Mouse (Mus musculus) MEL (cell line): ENCODE measurements around the gene Gm20388. TPM values are rescaled to one million over a fixed set of nuclear protein-coding genes. Genes with fewer than 3 reads are reported as not detected.

Source experiments
- DNase-seq: peaks from one replicate; pipeline ENCODE4 v3.0.0; 2011; ENCODE audit warnings: low read depth, low spot score
- H3K27ac ChIP-seq: 2 replicates; pipeline ENCODE4 v1.5.1; 2012; ENCODE audit warnings: low read depth, mild to moderate bottlenecking, control low read depth, low read length, moderate library complexity; ENCODE audit not compliant: control insufficient read depth
- H3K27me3 ChIP-seq, 2 experiments: fragments of 150-350 bp in 1 of 2; sonication (generic) in 1 of 2; 2 replicates each; pipeline ENCODE4 v1.6.1; 2012; ENCODE audit warnings: low read length in 2 of 2, mild to moderate bottlenecking in 2 of 2, improper control_type of control experiment in 1 of 2, moderate library complexity in 1 of 2; ENCODE audit not compliant: insufficient read depth in 2 of 2, control insufficient read depth in 1 of 2
- H3K36me3 ChIP-seq, 2 experiments: 2 replicates each; pipeline ENCODE4 v1.6.1; 2012 to 2014; ENCODE audit warnings: low read length in 2 of 2, improper control_type of control experiment in 1 of 2, inconsistent platforms in 1 of 2, mild to moderate bottlenecking in 1 of 2; ENCODE audit not compliant: insufficient read depth in 2 of 2, control insufficient read depth in 1 of 2
- H3K4me1 ChIP-seq, 2 experiments: fragments of 150-350 bp in 1 of 2; sonication (generic) in 1 of 2; 2 replicates each; pipeline ENCODE4 v1.6.1; 2012; ENCODE audit warnings: low read length in 2 of 2, improper control_type of control experiment in 1 of 2, mild to moderate bottlenecking in 1 of 2; ENCODE audit not compliant: insufficient read depth in 2 of 2, control insufficient read depth in 1 of 2
- H3K4me3 ChIP-seq, 2 experiments: fragments of 150-350 bp in 1 of 2; sonication (generic) in 1 of 2; 2 replicates each; pipeline ENCODE4 v1.5.1; 2012; ENCODE audit warnings: low read depth in 2 of 2, low read length in 2 of 2, mild to moderate bottlenecking in 2 of 2, moderate library complexity in 2 of 2, control low read depth in 1 of 2, improper control_type of control experiment in 1 of 2; ENCODE audit not compliant: control insufficient read depth in 1 of 2, insufficient read depth in 1 of 2
- H3K79me2 ChIP-seq: 2 replicates; pipeline ENCODE4 v1.6.1; 2012; ENCODE audit warnings: mild to moderate bottlenecking, low read length, moderate library complexity; ENCODE audit not compliant: control insufficient read depth, poor library complexity, insufficient read depth
- H3K9ac ChIP-seq: 2 replicates; pipeline ENCODE4 v1.6.1; 2012; ENCODE audit warnings: low read depth, mild to moderate bottlenecking, control low read depth, low read length, moderate library complexity; ENCODE audit not compliant: control insufficient read depth, poor library complexity, severe bottlenecking
- H3K9me3 ChIP-seq: fragments of 150-350 bp; sonication (generic); replicated peaks from 2 replicates; pipeline ENCODE4 v1.6.1; 2012; ENCODE audit warnings: mild to moderate bottlenecking, low read length, improper control_type of control experiment, moderate library complexity; ENCODE audit not compliant: insufficient read depth
- CHD1 ChIP-seq: IDR thresholded peaks from 2 replicates; pipeline ENCODE4 v1.6.1; 2012; ENCODE audit warnings: low read depth, mild to moderate bottlenecking, inconsistent platforms, low read length, improper control_type of control experiment
- CHD2 ChIP-seq: IDR thresholded peaks from 2 replicates; pipeline ENCODE4 v1.6.1; 2011; ENCODE audit warnings: low read length, improper control_type of control experiment
- ELF1 ChIP-seq: IDR thresholded peaks from 2 replicates; pipeline ENCODE4 v1.6.1; 2014; ENCODE audit warnings: low read depth, mild to moderate bottlenecking, inconsistent platforms, low read length, improper control_type of control experiment, moderate library complexity
- EP300 ChIP-seq, 2 experiments: IDR thresholded peaks; 2 replicates each; pipeline ENCODE4 v1.6.1; 2011; ENCODE audit warnings: improper control_type of control experiment in 2 of 2, low read length in 2 of 2, low read depth in 1 of 2, mild to moderate bottlenecking in 1 of 2
- ETS1 ChIP-seq: IDR thresholded peaks from 2 replicates; pipeline ENCODE4 v1.6.1; 2012; ENCODE audit warnings: low read depth, mild to moderate bottlenecking, inconsistent platforms, low read length, improper control_type of control experiment, moderate library complexity
- GABPA ChIP-seq: IDR thresholded peaks from 2 replicates; pipeline ENCODE4 v1.6.1; 2012; ENCODE audit warnings: low read depth, mild to moderate bottlenecking, inconsistent platforms, low read length, improper control_type of control experiment, moderate library complexity
- GATA1 ChIP-seq: IDR thresholded peaks from 2 replicates; pipeline ENCODE4 v1.6.1; 2011; ENCODE audit warnings: low read depth, low read length, improper control_type of control experiment
- HCFC1 ChIP-seq: IDR thresholded peaks from 2 replicates; pipeline ENCODE4 v1.6.1; 2012; ENCODE audit warnings: low read depth, mild to moderate bottlenecking, inconsistent platforms, low read length, improper control_type of control experiment, moderate library complexity
- MAX ChIP-seq: IDR thresholded peaks from 2 replicates; pipeline ENCODE4 v1.6.1; 2011; ENCODE audit warnings: low read length, improper control_type of control experiment
- MXI1 ChIP-seq: IDR thresholded peaks from 2 replicates; pipeline ENCODE4 v1.6.1; 2011; ENCODE audit warnings: mild to moderate bottlenecking, low read depth, low read length, improper control_type of control experiment
- MYB ChIP-seq: IDR thresholded peaks from 2 replicates; pipeline ENCODE4 v1.6.1; 2011; ENCODE audit warnings: mild to moderate bottlenecking, low read depth, low read length, improper control_type of control experiment
- NELFE ChIP-seq: IDR thresholded peaks from 2 replicates; pipeline ENCODE4 v1.6.1; 2011; ENCODE audit warnings: low read depth, low read length, improper control_type of control experiment
- NRF1 ChIP-seq: IDR thresholded peaks from 2 replicates; pipeline ENCODE4 v1.6.1; 2014; ENCODE audit warnings: low read depth, mild to moderate bottlenecking, inconsistent platforms, low read length, improper control_type of control experiment, moderate library complexity; ENCODE audit not compliant: poor library complexity, insufficient read depth, severe bottlenecking
- POLR2A ChIP-seq, 2 experiments: IDR thresholded peaks; 2 replicates each; pipeline ENCODE4 v1.6.1; 2011 to 2012; ENCODE audit warnings: low read length in 2 of 2, mild to moderate bottlenecking in 2 of 2, control low read depth in 1 of 2, improper control_type of control experiment in 1 of 2, low read depth in 1 of 2, moderate library complexity in 1 of 2; ENCODE audit not compliant: control insufficient read depth in 1 of 2, insufficient read depth in 1 of 2, poor library complexity in 1 of 2
- POLR2AphosphoS5 ChIP-seq: IDR thresholded peaks from 2 replicates; pipeline ENCODE4 v1.6.1; 2012; ENCODE audit warnings: low read depth, borderline replicate concordance, mild to moderate bottlenecking, inconsistent platforms, low read length, moderate library complexity, mixed read lengths
- RAD21 ChIP-seq: IDR thresholded peaks from 2 replicates; pipeline ENCODE4 v1.6.1; 2011; ENCODE audit warnings: mild to moderate bottlenecking, low read depth, low read length, improper control_type of control experiment
- RCOR1 ChIP-seq: IDR thresholded peaks from 2 replicates; pipeline ENCODE4 v1.6.1; 2012; ENCODE audit warnings: low read depth, mild to moderate bottlenecking, inconsistent platforms, low read length, improper control_type of control experiment
- SIN3A ChIP-seq: IDR thresholded peaks from 2 replicates; pipeline ENCODE4 v1.6.1; 2012; ENCODE audit warnings: low read length, improper control_type of control experiment, inconsistent platforms
- SMC3 ChIP-seq: IDR thresholded peaks from 2 replicates; pipeline ENCODE4 v1.6.1; 2011; ENCODE audit warnings: low read depth, low read length, improper control_type of control experiment
- TAL1 ChIP-seq: IDR thresholded peaks from 2 replicates; pipeline ENCODE4 v1.6.1; 2012; ENCODE audit warnings: mild to moderate bottlenecking, inconsistent platforms, low read length, moderate library complexity, mixed read lengths
- UBTF ChIP-seq: IDR thresholded peaks from 2 replicates; pipeline ENCODE4 v1.6.1; 2012; ENCODE audit warnings: low read depth, mild to moderate bottlenecking, inconsistent platforms, low read length, improper control_type of control experiment, moderate library complexity, borderline replicate concordance; ENCODE audit not compliant: insufficient read depth
- ZC3H11A ChIP-seq: IDR thresholded peaks from 2 replicates; pipeline ENCODE4 v1.6.1; 2012; ENCODE audit warnings: low read depth, mild to moderate bottlenecking, inconsistent platforms, low read length, improper control_type of control experiment
- ZKSCAN1 ChIP-seq: IDR thresholded peaks from 2 replicates; pipeline ENCODE4 v1.6.1; 2012; ENCODE audit warnings: low read depth, mild to moderate bottlenecking, inconsistent platforms, low read length, improper control_type of control experiment, moderate library complexity
- ZMIZ1 ChIP-seq: IDR thresholded peaks from 2 replicates; pipeline ENCODE4 v1.6.1; 2012; ENCODE audit warnings: low read depth, mild to moderate bottlenecking, inconsistent platforms, low read length, improper control_type of control experiment, moderate library complexity
- polyA plus RNA-seq, 2 experiments: library from polyadenylated mRNA; stranded (reverse) in 1 of 2; unstranded in 1 of 2; fragments of >175 nt in 1 of 2; fragments of >200 nt in 1 of 2; gene quantifications; 2 replicates each; pipeline versions ENCODE4 v1.2.1 to v1.2.4; 2012; ENCODE audit warnings: low replicate concordance in 2 of 2, low read depth in 1 of 2; ENCODE audit not compliant: insufficient read length in 2 of 2, insufficient read depth in 1 of 2, missing spikeins in 1 of 2
- total RNA-seq: library from RNA; depleted of rRNA; stranded (reverse); fragments of 300-350 nt; gene quantifications from 2 replicates; pipeline ENCODE4 v1.2.3, GENCODE M21; 2012

Gene Gm20388
- total and polyA plus RNA-seq, 3 experiments, result 11.1 to 17.8 TPM; not detected in 1

- Histone ChIP-seq H3K9ac (no peak overlapping the region), H3K4me1 (no peaks in the 10 kb centered on the region), H3K27ac (no peak overlapping the region), H3K9me3 (no peaks in the 10 kb centered on the region)
- TF ChIP-seq MAX, result no peak
- TF ChIP-seq RAD21, result no peak
- no peak for TF ChIP-seq MYB
- no peak for TF ChIP-seq ZC3H11A
- TF ChIP-seq NRF1, result no peak
- TF ChIP-seq GABPA, result no peak
- no peak for TF ChIP-seq HCFC1
- TF ChIP-seq RCOR1, result no peak
- no peak for TF ChIP-seq POLR2A (IDR thresholded peaks at IDR 0.05; ENCODE audit: control insufficient read depth in 1 of 2, insufficient read depth in 1 of 2, low read depth in 1 of 2, low read length in 2 of 2, poor library complexity in 1 of 2)
- TF ChIP-seq GATA1, result no peak
- TF ChIP-seq SMC3, result no peak
- no peak for TF ChIP-seq EP300 (IDR thresholded peaks at IDR 0.05; ENCODE audit: low read depth in 1 of 2, low read length in 2 of 2)
- TF ChIP-seq ZKSCAN1, result no peak
- TF ChIP-seq, all 39 proteins: peak for 0
- Histone ChIP-seq H3K79me2 (no peaks in the 10 kb centered on the region), H3K36me3 (no peaks in the 10 kb centered on the region), H3K4me3 (no peak overlapping the region), H3K27me3 (no peaks in the 10 kb centered on the region)
- DNase-seq, result no peak
These were observed 1390.8 kb downstream of the Gm20388 start for GRCm38 (mm10) chr8:121301431-121301830.

GRCm38 (mm10) chr8:121301978-121302649, 1391.5 kb downstream of the Gm20388 start:
- no peak overlapping the region for H3K9ac ChIP-seq
- DNase-seq, result no peak
- H3K27me3 ChIP-seq, result no peaks in the 10 kb centered on the region
- no peak for TF ChIP-seq GATA1
- TF ChIP-seq TAL1, result no peak
- no peaks in the 10 kb centered on the region for H3K9me3 ChIP-seq
- no peaks in the 10 kb centered on the region for H3K36me3 ChIP-seq
- no peak overlapping the region for H3K27ac ChIP-seq
- no peaks in the 10 kb centered on the region for H3K79me2 ChIP-seq
- no peaks in the 10 kb centered on the region for H3K4me1 ChIP-seq
- no peak overlapping the region for H3K4me3 ChIP-seq

GRCm38 (mm10) chr8:121307723-121308122, 1397.1 kb downstream of the Gm20388 start:
- Histone ChIP-seq H3K9ac (no peak overlapping the region), H3K79me2 (no peaks in the 10 kb centered on the region), H3K4me1 (no peaks in the 10 kb centered on the region), H3K27me3 (no peaks in the 10 kb centered on the region), H3K4me3 (no peak overlapping the region), H3K36me3 (no peaks in the 10 kb centered on the region), H3K9me3 (no peaks in the 10 kb centered on the region), H3K27ac (no peak overlapping the region)
- TF ChIP-seq SIN3A, result no peak
- TF ChIP-seq ZMIZ1, result no peak
- no peak for TF ChIP-seq ELF1
- TF ChIP-seq POLR2A (IDR thresholded peaks at IDR 0.05; ENCODE audit: control insufficient read depth in 1 of 2, insufficient read depth in 1 of 2, low read depth in 1 of 2, low read length in 2 of 2, poor library complexity in 1 of 2), result no peak
- no peak for TF ChIP-seq UBTF
- no peak for TF ChIP-seq CHD2
- TF ChIP-seq MAX, result no peak
- no peak for TF ChIP-seq MXI1
- TF ChIP-seq CHD1, result no peak
- no peak for TF ChIP-seq NELFE
- no peak for TF ChIP-seq GABPA
- TF ChIP-seq POLR2AphosphoS5, result no peak
- TF ChIP-seq ETS1, result no peak
- TF ChIP-seq NRF1, result no peak
- no peak for TF ChIP-seq HCFC1
- DNase-seq, result no peak
